Mouse (Mus musculus) gastrocnemius, adult 8-10 months (tissue): Measurements from ENCODE around the gene Fam71f2. TPM values are rescaled to one million over a fixed set of nuclear protein-coding genes. Genes with fewer than 3 reads are reported as not detected.

Experiments
- DNase-seq, 2 experiments: peaks; one replicate each; pipeline ENCODE4 v3.0.0; 2022; ENCODE audit warnings: low spot score in 2 of 2
- total RNA-seq, 4 experiments: library from RNA; stranded (reverse); gene quantifications; 2 replicates each; pipeline ENCODE4 v1.2.4; 2022

The Fam71f2 gene
- total RNA-seq, 4 experiments from 2014 or later = not detected

- no peak for DNase-seq
These were observed 2.6 kb upstream of the Fam71f2 start for GRCm38 (mm10) chr6:29276746-29277145.

GRCm38 (mm10) chr6:29278513-29279267 lies 703 bp upstream of the Fam71f2 start:
- no peak for DNase-seq

- no peak for DNase-seq
These were observed 1.3 kb downstream of the Fam71f2 start for GRCm38 (mm10) chr6:29280671-29281070.

GRCm38 (mm10) chr6:29286870-29287269 lies 7.5 kb downstream of the Fam71f2 start:
- DNase-seq = no peak

GRCm38 (mm10) chr6:29287481-29287880 lies 8.1 kb downstream of the Fam71f2 start:
- DNase-seq = no peak

GRCm38 (mm10) chr6:29287944-29288343 lies 8.6 kb downstream of the Fam71f2 start:
- DNase-seq = no peak

GRCm38 (mm10) chr6:29288651-29289050 lies 9.3 kb downstream of the Fam71f2 start:
- no peak for DNase-seq

- no peak for DNase-seq
These were observed 19.7 kb downstream of the Fam71f2 start for GRCm38 (mm10) chr6:29299112-29299511.

- DNase-seq = no peak
These were observed 23.9 kb downstream of the Fam71f2 start for GRCm38 (mm10) chr6:29303251-29303650.

GRCm38 (mm10) chr6:29303726-29304125 lies 24.3 kb downstream of the Fam71f2 start:
- no peak for DNase-seq

GRCm38 (mm10) chr6:29305462-29305861 lies 26.1 kb downstream of the Fam71f2 start:
- no peak for DNase-seq

- DNase-seq = no peak
These were observed 29.6 kb downstream of the Fam71f2 start for GRCm38 (mm10) chr6:29308846-29309605.

- DNase-seq = no peak
These were observed 34.4 kb downstream of the Fam71f2 start for GRCm38 (mm10) chr6:29313690-29314202.

- DNase-seq = no peak
These were observed 37.9 kb downstream of the Fam71f2 start for GRCm38 (mm10) chr6:29317286-29317685.

GRCm38 (mm10) chr6:29317941-29318340 lies 38.5 kb downstream of the Fam71f2 start:
- no peak for DNase-seq

GRCm38 (mm10) chr6:29318879-29319278 lies 39.5 kb downstream of the Fam71f2 start, which contains the start of gene Fam71f1:
Fam71f1 (plus strand) TSS chr6:29319140.
- DNase-seq = no peak

- no peak for DNase-seq
These were observed 42.2 kb downstream of the Fam71f2 start for GRCm38 (mm10) chr6:29321586-29321985.

GRCm38 (mm10) chr6:29322147-29322546 lies 42.8 kb downstream of the Fam71f2 start:
- no peak for DNase-seq

- DNase-seq = no peak
These were observed 43.3 kb downstream of the Fam71f2 start for GRCm38 (mm10) chr6:29322735-29323134.

GRCm38 (mm10) chr6:29326961-29327360 lies 47.6 kb downstream of the Fam71f2 start:
- no peak for DNase-seq

- DNase-seq = no peak
These were observed 50.1 kb downstream of the Fam71f2 start for GRCm38 (mm10) chr6:29329514-29329913.
